ENCODE assay signal across 8 mouse cellular contexts in genomic region chr4:41094361-41094760, GRCm38 (mm10). TPM values are rescaled to one million over a fixed set of nuclear protein-coding genes. Genes with fewer than 3 reads are reported as not detected.
DNase-seq lines count a peak whose midpoint lies in the region; ATAC-seq and TF ChIP-seq lines count a peak whose summit lies in the region.
"Had no signal": no experiment of that assay in that cellular context is flagged by ENCODE, and none has a peak within 500 bp of the region (broad histone marks: within the 10 kb centered on the region; RNA-seq: fewer than 3 reads in every experiment).

No protein-coding gene starts in this region.

- no peak overlapping the region for H3K4me3 ChIP-seq in lung, embryonic 14.5 days (ENCODE audit: low read depth, low read length)
- H3K4me3 ChIP-seq: liver, embryonic 13.5 days had no signal

- DNase-seq in kidney, postnatal 4 days: peak; percentile 30 to 40
- no peak for DNase-seq in kidney, postnatal 14 days
- peak; percentile 20 for DNase-seq in adipocyte (ENCODE audit: low spot score)
- DNase-seq in lung, embryonic 14.5 days: peak; percentile 82
- DNase-seq in urinary bladder, postnatal 10 days (ENCODE audit: low spot score): peak; percentile 29
- no peak for DNase-seq in thymus, postnatal 10 days (ENCODE audit: low spot score in 2 of 2)
- no peak for DNase-seq in natural killer cell, adult 2 months (ENCODE audit: low spot score in 2 of 2)
- DNase-seq: liver, embryonic 13.5 days had no signal

- WGBS in lung, embryonic 14.5 days: 37% methylated on average over 9 of the region's 9 CpGs

- no peak overlapping the region for H3K9ac ChIP-seq in lung, embryonic 14.5 days
- H3K9ac ChIP-seq: liver, embryonic 13.5 days had no signal

- H3K4me2 ChIP-seq in lung, embryonic 14.5 days: no peak overlapping the region
- H3K4me2 ChIP-seq: liver, embryonic 13.5 days had no signal

- ATAC-seq in lung, embryonic 14.5 days (ENCODE audit: insufficient read depth): peak; percentile 59

- H3K27ac ChIP-seq in lung, embryonic 14.5 days (ENCODE audit: low read depth): no peak overlapping the region

- H3K36me3 ChIP-seq in lung, embryonic 14.5 days (ENCODE audit: insufficient read depth): no peaks in the 10 kb centered on the region

- H3K4me1 ChIP-seq in lung, embryonic 14.5 days (ENCODE audit: insufficient read depth): peaks cover 11% of the 10 kb centered on the region; the same call in 1 of the 2 replicates

- TF ChIP-seq CTCF in lung, embryonic 14.5 days (IDR thresholded peaks at IDR 0.05; ENCODE audit: low read depth): no peak

- peaks cover 21% of the 10 kb centered on the region for H3K27me3 ChIP-seq in lung, embryonic 14.5 days (ENCODE audit: insufficient read depth, low read length)

- H3K9me3 ChIP-seq in lung, embryonic 14.5 days (ENCODE audit: low read depth, low read length): no peaks in the 10 kb centered on the region
- H3K9me3 ChIP-seq: liver, embryonic 13.5 days had no signal

RNA-seq across cellular contexts. Expression of gene Aqp3, which starts 3.6 kb away (rescaled TPM):
- polyA plus RNA-seq in lung, embryonic 14.5 days (2014; fragmentation: Nextera tagmentation; extraction: Ambion mirVana): 0.24 and 0.51 TPM in 2 replicates

RNA-seq across cellular contexts. Expression of gene Nol6, which starts 29.9 kb away (rescaled TPM):
- polyA plus RNA-seq in lung, embryonic 14.5 days (2014; fragmentation: Nextera tagmentation; extraction: Ambion mirVana): 27.2 and 32.4 TPM in 2 replicates

RNA-seq across cellular contexts. Expression of gene Ube2r2, which starts 41.2 kb away (rescaled TPM):
- polyA plus RNA-seq in lung, embryonic 14.5 days (2014; fragmentation: Nextera tagmentation; extraction: Ambion mirVana): 89.5 and 92.5 TPM in 2 replicates

RNA-seq across cellular contexts. Expression of gene Aqp7, which starts 46.4 kb away (rescaled TPM):
- not detected in 2 replicates for polyA plus RNA-seq in lung, embryonic 14.5 days (2014; fragmentation: Nextera tagmentation; extraction: Ambion mirVana)

Comparison
In these comparisons a context has a peak if more than half of its experiments do, and no peak if none do; other contexts are left out.
1. DNase-seq: peak in kidney, postnatal 4 days (2 of 2), adipocyte (single experiment), lung, embryonic 14.5 days (single experiment) and urinary bladder, postnatal 10 days (single experiment); none in kidney, postnatal 14 days (single experiment), thymus, postnatal 10 days (0 of 2) and natural killer cell, adult 2 months (0 of 2).